18 mouse cellular contexts compared by ENCODE assay signal in genomic region chr1:130297471-130297870, GRCm38 (mm10).
"Had no signal": no experiment of that assay in that cellular context is flagged by ENCODE, and none has a peak within 500 bp of the region (broad histone marks: within the 10 kb centered on the region; RNA-seq: fewer than 3 reads in every experiment).

No protein-coding gene starts in this region.

- H3K4me3 ChIP-seq: layer of hippocampus, adult 2 months; limb, embryonic 10.5 days; limb, embryonic 13.5 days; liver, embryonic 12.5 days; liver, embryonic 15.5 days; lung, embryonic 15.5 days; megakaryocyte, embryonic 14.5 days; midbrain, embryonic 12.5 days had no signal

- H3K4me2 ChIP-seq: limb, embryonic 13.5 days; liver, embryonic 12.5 days; liver, embryonic 15.5 days; lung, embryonic 15.5 days; midbrain, embryonic 12.5 days had no signal

- ATAC-seq: liver, embryonic 12.5 days had no signal

- DNase-seq: kidney, postnatal 25 days; layer of hippocampus, adult 9-11 months; liver; lung, adult 18-20 months; lung, postnatal 10 days; lung, postnatal 36 days; thymus, adult 2 months; thymus, postnatal 14 days; thymus, postnatal 4 days had no signal

- H3K9ac ChIP-seq: limb, embryonic 13.5 days; liver, embryonic 12.5 days; liver, embryonic 15.5 days; lung, embryonic 15.5 days; midbrain, embryonic 12.5 days had no signal

- H3K27me3 ChIP-seq: limb, embryonic 13.5 days; liver, embryonic 12.5 days; liver, embryonic 15.5 days; lung, embryonic 15.5 days; megakaryocyte, embryonic 14.5 days; midbrain, embryonic 12.5 days had no signal

- H3K9me3 ChIP-seq: limb, embryonic 10.5 days; limb, embryonic 13.5 days; liver, embryonic 12.5 days; liver, embryonic 15.5 days; lung, embryonic 15.5 days; megakaryocyte, embryonic 14.5 days; midbrain, embryonic 12.5 days had no signal

- H3K27ac ChIP-seq: kidney, postnatal 0 days; layer of hippocampus, adult 2 months; limb, embryonic 10.5 days; limb, embryonic 13.5 days; liver, embryonic 12.5 days; liver, embryonic 15.5 days; lung, embryonic 15.5 days; midbrain, embryonic 12.5 days had no signal

- H3K36me3 ChIP-seq: limb, embryonic 10.5 days; limb, embryonic 13.5 days; liver, embryonic 12.5 days; liver, embryonic 15.5 days; lung, embryonic 15.5 days; midbrain, embryonic 12.5 days had no signal
